Mouse (Mus musculus): Measurements from ENCODE around the gene Mroh2a. TPM values are rescaled to one million over a fixed set of nuclear protein-coding genes. Genes with fewer than 3 reads are reported as not detected.

Mroh2a gene
- polyA plus RNA-seq, 1 experiment from 2014 or later, result 1.7 TPM

DNA sequence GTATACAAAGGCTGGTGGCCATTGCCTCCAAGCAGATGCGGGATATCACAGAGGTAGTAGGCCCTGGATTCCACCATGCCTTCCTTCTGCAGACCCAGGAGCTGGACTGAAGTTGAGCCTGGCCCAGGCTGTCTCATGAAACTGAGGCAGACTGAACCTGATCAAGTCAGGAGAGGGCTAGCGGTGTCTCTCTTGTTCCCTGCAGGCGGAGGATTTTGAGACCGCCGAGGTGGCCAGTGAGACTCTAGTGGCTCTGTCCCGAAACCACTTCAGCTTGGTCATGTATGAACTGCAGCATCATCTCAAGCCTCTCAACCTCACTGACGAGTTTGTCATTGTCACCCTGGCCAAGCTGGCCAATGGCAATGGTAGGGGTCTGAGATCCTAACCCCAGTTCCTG is 3.6 kb downstream of the Mroh2a start:
- H3K36me3 ChIP-seq (ENCODE audit: control insufficient read depth, insufficient read depth, low read length), result no peaks in the 10 kb centered on the region
- H3K4me2 ChIP-seq (replicated peaks; ENCODE audit: low read depth, low read length), result no peak overlapping the region
- H3K4me1 ChIP-seq (replicated peaks; ENCODE audit: control insufficient read depth, insufficient read depth, low read length), result no peaks in the 10 kb centered on the region
- H3K27ac ChIP-seq (ENCODE audit: low read depth, low read length), result no peak overlapping the region
- ATAC-seq (ENCODE audit: low FRiP score), result no peak; the same call in 1 of the 2 replicates
- WGBS, result 75% methylated on average over 7 of the region's 7 CpGs
- H3K27me3 ChIP-seq (ENCODE audit: control insufficient read depth, insufficient read depth, low read length), result no peaks in the 10 kb centered on the region
- H3K9me3 ChIP-seq (ENCODE audit: control insufficient read depth, low read length), result peaks cover 99% of the 10 kb centered on the region
- DNase-seq (ENCODE audit: low spot score), result no peak
- H3K4me3 ChIP-seq (ENCODE audit: low read depth, low read length), result no peak overlapping the region
- no peak overlapping the region for H3K9ac ChIP-seq (ENCODE audit: low read depth, low read length)

DNA sequence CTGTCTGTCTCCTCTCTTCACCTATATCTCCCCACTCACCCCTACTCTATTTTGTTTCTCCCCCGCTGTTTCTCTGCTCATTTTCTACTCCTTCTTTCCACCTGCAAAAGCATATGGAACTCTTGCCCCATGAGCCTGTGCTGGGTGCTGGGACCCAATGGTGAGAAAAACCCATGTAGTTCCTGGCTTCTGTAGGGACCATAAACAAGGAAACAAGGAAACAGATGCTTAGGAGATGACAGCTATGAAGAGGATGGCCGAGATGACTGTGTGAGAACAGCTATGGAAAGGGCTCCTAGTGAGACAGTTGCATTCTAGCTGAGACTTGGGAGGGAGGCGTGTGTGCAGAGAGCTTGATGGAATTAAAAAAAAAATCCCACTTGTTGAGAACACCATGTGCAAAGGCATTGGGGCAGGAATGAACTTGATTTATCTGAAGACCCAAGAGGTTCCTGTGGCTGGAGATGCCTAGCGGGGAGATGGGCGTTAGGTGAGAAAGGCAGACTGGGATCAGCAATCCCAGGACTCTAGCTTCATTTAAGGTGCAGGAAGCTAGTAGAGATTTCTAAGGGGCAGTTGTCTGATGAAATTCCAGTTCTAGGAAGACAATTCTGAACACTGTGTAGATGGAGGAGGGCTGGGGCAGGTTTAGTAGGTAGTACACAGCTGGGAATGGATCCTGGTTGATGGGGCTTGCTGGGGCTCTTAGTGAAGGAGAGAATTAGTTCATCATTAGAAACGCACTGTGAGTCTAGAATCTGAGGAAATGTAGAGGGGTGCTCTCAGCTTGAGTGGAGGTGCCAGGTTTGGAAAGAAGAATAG is 4.4 kb downstream of the Mroh2a start:
- Histone ChIP-seq H3K9me3 (ENCODE audit: control insufficient read depth, low read length) (peaks cover 99% of the 10 kb centered on the region), H3K9ac (ENCODE audit: low read depth, low read length) (no peak overlapping the region), H3K4me1 (replicated peaks; ENCODE audit: control insufficient read depth, insufficient read depth, low read length) (no peaks in the 10 kb centered on the region), H3K27ac (ENCODE audit: low read depth, low read length) (no peak overlapping the region), H3K4me3 (ENCODE audit: low read depth, low read length) (no peak overlapping the region), H3K27me3 (ENCODE audit: control insufficient read depth, insufficient read depth, low read length) (no peaks in the 10 kb centered on the region), H3K36me3 (ENCODE audit: control insufficient read depth, insufficient read depth, low read length) (no peaks in the 10 kb centered on the region), H3K4me2 (replicated peaks; ENCODE audit: low read depth, low read length) (no peak overlapping the region)
- 78% methylated on average over 6 of the region's 6 CpGs for WGBS
- ATAC-seq (ENCODE audit: low FRiP score) (no peak), DNase-seq (ENCODE audit: low spot score) (no peak)

DNA sequence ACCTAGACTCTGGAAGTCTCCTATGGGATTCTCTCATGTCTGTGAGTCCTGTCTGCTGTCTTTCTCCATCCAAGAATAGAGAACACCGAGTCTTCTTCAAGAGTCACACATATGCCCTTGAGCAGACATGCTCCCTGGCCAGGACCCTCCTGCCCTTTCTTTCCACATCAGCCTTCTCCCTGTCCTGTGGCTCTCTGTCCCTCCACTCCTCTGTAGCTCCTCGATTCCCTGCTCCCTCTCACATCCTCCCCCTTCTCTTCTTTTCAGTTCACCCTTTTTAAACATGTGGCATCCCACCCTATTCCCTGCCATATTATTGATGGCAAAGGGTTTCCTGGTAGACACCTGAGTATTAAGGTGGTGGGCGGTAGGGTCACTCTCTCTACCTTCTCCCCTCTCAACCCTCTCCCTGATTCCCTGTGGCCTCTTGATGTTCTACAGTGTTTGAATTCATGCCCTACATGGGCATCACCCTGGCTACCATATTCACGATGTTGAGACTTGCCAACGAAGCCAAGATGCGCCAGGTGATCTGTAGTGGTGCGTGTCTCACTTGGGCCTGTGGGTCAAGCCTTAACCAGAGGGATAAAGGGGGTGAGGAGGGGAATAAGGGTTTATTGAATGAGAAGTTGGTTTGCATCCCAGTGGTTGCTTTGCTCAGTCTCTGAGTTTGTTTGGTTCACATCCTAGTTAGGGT is 5.2 kb downstream of the Mroh2a start:
- 69% methylated on average over 7 of the region's 7 CpGs for WGBS
- H3K27me3 ChIP-seq (ENCODE audit: control insufficient read depth, insufficient read depth, low read length), result no peaks in the 10 kb centered on the region
- H3K4me3 ChIP-seq (ENCODE audit: low read depth, low read length), result no peak overlapping the region
- no peak overlapping the region for H3K9ac ChIP-seq (ENCODE audit: low read depth, low read length)
- no peak overlapping the region for H3K27ac ChIP-seq (ENCODE audit: low read depth, low read length)
- H3K4me1 ChIP-seq (replicated peaks; ENCODE audit: control insufficient read depth, insufficient read depth, low read length), result no peaks in the 10 kb centered on the region
- DNase-seq (ENCODE audit: low spot score), result no peak
- H3K9me3 ChIP-seq (ENCODE audit: control insufficient read depth, low read length), result peaks cover 96% of the 10 kb centered on the region
- no peaks in the 10 kb centered on the region for H3K36me3 ChIP-seq (ENCODE audit: control insufficient read depth, insufficient read depth, low read length)
- H3K4me2 ChIP-seq (replicated peaks; ENCODE audit: low read depth, low read length), result no peak overlapping the region
- no peak for ATAC-seq (ENCODE audit: low FRiP score)

DNA sequence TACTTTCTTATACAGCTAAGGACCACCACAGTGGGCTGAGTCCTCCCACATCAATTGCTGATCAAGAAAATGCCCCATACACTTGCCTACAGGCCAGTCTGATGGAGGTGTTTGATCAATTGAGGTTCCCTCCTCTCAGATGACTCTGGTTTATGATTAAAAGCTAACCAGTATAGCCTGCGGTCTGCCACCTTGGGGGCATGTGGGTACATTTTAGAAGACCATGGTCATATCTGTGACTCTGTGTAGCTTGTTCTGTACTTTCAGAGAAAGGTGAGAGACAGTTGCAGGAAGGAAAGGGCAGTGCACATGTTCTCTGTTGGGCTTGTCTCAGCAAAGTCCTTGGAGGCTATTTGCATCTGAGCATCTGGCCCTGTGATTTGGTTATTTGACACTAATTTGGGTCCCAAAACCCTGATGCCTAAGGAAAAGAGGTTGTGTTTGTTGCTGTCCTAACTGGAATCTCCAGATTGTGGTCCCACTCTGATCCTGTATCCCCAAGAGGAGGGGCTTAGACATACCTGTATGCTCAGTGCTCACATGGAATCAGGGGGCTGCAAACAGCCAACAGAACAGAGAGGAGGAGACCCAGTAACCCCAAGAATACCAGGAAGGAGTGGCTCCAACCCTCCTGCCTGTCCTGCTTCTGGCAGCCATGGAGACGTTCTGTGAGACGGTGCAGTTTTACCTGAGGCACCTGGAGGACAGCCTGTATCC is 6.0 kb downstream of the Mroh2a start:
- H3K36me3 ChIP-seq (ENCODE audit: control insufficient read depth, insufficient read depth, low read length), result no peaks in the 10 kb centered on the region
- no peak overlapping the region for H3K27ac ChIP-seq (ENCODE audit: low read depth, low read length)
- H3K4me1 ChIP-seq (replicated peaks; ENCODE audit: control insufficient read depth, insufficient read depth, low read length), result no peaks in the 10 kb centered on the region
- 56% methylated on average over 3 of the region's 3 CpGs for WGBS
- H3K4me2 ChIP-seq (replicated peaks; ENCODE audit: low read depth, low read length), result no peak overlapping the region
- H3K9me3 ChIP-seq (ENCODE audit: control insufficient read depth, low read length), result peaks cover 95% of the 10 kb centered on the region
- DNase-seq (ENCODE audit: low spot score), result no peak
- ATAC-seq (ENCODE audit: low FRiP score), result no peak
- H3K4me3 ChIP-seq (ENCODE audit: low read depth, low read length), result no peak overlapping the region
- H3K27me3 ChIP-seq (ENCODE audit: control insufficient read depth, insufficient read depth, low read length), result no peaks in the 10 kb centered on the region
- H3K9ac ChIP-seq (ENCODE audit: low read depth, low read length), result no peak overlapping the region

DNA sequence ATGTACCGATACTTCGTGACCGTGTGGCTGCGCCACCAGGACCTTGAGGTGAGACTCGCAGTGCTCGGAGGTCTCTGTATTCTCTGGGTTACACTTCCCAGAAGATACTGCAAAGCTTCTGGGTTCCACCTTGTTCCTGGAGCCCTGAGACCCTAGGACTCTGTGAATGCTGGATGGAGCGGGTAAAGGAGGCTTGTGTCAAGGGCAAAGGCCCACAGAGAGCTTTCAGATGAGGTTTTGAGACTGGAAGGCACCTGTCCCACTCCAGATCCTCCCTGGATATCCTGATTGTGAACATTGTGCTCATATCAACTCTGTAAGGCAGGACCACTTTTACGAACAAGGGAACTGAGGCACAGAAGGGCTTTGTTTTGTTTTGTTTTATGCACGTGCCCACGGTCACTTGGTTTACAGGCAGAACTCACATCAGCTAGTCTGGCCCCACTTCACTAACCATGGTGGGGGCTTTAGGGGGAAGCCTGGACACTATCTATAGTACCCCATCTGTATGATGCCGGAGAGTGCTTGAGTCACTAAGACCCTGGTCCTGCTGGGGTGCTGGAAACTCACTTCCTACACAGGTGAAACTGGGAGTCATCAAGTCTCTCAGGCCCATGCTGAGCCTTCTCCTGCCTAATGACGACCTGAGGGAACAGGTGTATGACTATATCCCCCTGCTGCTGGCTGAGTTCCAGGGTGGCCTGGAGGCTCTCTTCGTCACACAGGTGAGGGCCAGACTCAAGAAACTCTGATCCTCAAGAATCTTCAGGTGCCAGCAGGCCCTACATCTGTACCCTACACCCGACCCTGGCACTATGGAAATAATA is 6.8 kb downstream of the Mroh2a start:
- no peaks in the 10 kb centered on the region for H3K36me3 ChIP-seq (ENCODE audit: control insufficient read depth, insufficient read depth, low read length)
- H3K4me3 ChIP-seq (ENCODE audit: low read depth, low read length), result no peak overlapping the region
- no peaks in the 10 kb centered on the region for H3K4me1 ChIP-seq (replicated peaks; ENCODE audit: control insufficient read depth, insufficient read depth, low read length)
- no peak for DNase-seq (ENCODE audit: low spot score)
- H3K9me3 ChIP-seq (ENCODE audit: control insufficient read depth, low read length), result peaks cover 95% of the 10 kb centered on the region
- ATAC-seq (ENCODE audit: low FRiP score), result no peak
- H3K9ac ChIP-seq (ENCODE audit: low read depth, low read length), result no peak overlapping the region
- no peaks in the 10 kb centered on the region for H3K27me3 ChIP-seq (ENCODE audit: control insufficient read depth, insufficient read depth, low read length)
- no peak overlapping the region for H3K27ac ChIP-seq (ENCODE audit: low read depth, low read length)
- H3K4me2 ChIP-seq (replicated peaks; ENCODE audit: low read depth, low read length), result no peak overlapping the region
- WGBS, result 67% methylated on average over 14 of the region's 14 CpGs

DNA sequence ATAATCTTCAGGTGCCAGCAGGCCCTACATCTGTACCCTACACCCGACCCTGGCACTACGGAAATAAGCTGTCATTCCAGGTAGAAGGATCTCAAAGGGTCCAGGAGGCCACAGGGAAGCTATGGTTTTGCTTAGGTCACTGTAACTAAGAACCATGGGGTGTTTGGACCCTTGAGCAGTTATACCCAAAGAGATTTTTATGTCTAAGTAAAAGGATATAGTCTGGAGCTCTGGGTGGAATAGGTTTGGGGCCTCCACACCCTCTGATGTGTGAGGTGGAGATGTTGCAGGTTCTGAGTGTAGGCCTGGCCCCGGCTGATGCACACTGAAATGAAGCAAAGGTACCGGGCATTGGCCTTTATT is 7.4 kb downstream of the Mroh2a start:
- peaks cover 95% of the 10 kb centered on the region for H3K9me3 ChIP-seq (ENCODE audit: control insufficient read depth, low read length)
- H3K4me1 ChIP-seq (replicated peaks; ENCODE audit: control insufficient read depth, insufficient read depth, low read length), result no peaks in the 10 kb centered on the region
- H3K36me3 ChIP-seq (ENCODE audit: control insufficient read depth, insufficient read depth, low read length), result no peaks in the 10 kb centered on the region
- WGBS, result 66% methylated on average over 4 of the region's 4 CpGs
- H3K4me3 ChIP-seq (ENCODE audit: low read depth, low read length), result no peak overlapping the region
- ATAC-seq (ENCODE audit: low FRiP score) (no peak), DNase-seq (ENCODE audit: low spot score) (no peak)
- no peak overlapping the region for H3K4me2 ChIP-seq (replicated peaks; ENCODE audit: low read depth, low read length)
- no peaks in the 10 kb centered on the region for H3K27me3 ChIP-seq (ENCODE audit: control insufficient read depth, insufficient read depth, low read length)
- H3K9ac ChIP-seq (ENCODE audit: low read depth, low read length), result no peak overlapping the region
- no peak overlapping the region for H3K27ac ChIP-seq (ENCODE audit: low read depth, low read length)

DNA sequence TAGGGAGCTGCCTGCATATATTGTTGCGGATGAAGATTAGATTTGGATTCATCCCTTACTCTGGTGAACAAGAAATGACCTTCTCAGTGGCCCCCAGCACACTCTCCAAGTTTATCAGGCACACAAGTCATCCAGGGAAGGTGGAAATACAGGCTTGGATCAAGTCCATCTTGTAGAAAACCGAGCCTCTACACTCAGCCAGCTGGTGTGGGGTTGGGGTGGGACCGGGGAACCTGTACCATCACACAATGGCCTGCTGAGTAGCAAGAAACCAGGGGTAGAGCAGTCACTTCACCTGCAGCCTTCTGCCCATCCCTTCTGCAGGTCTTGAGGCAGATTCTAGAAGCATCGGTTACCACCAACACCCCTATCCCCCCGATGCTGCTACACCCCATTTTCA is 7.9 kb downstream of the Mroh2a start:
- Histone ChIP-seq H3K4me2 (replicated peaks; ENCODE audit: low read depth, low read length) (no peak overlapping the region), H3K27ac (ENCODE audit: low read depth, low read length) (no peak overlapping the region), H3K9ac (ENCODE audit: low read depth, low read length) (no peak overlapping the region), H3K36me3 (ENCODE audit: control insufficient read depth, insufficient read depth, low read length) (no peaks in the 10 kb centered on the region), H3K27me3 (ENCODE audit: control insufficient read depth, insufficient read depth, low read length) (no peaks in the 10 kb centered on the region), H3K9me3 (ENCODE audit: control insufficient read depth, low read length) (peaks cover 95% of the 10 kb centered on the region), H3K4me1 (replicated peaks; ENCODE audit: control insufficient read depth, insufficient read depth, low read length) (no peaks in the 10 kb centered on the region), H3K4me3 (ENCODE audit: low read depth, low read length) (no peak overlapping the region)
- DNase-seq (ENCODE audit: low spot score) (no peak), ATAC-seq (ENCODE audit: low FRiP score) (no peak)
- WGBS, result 46% methylated on average over 5 of the region's 5 CpGs

DNA sequence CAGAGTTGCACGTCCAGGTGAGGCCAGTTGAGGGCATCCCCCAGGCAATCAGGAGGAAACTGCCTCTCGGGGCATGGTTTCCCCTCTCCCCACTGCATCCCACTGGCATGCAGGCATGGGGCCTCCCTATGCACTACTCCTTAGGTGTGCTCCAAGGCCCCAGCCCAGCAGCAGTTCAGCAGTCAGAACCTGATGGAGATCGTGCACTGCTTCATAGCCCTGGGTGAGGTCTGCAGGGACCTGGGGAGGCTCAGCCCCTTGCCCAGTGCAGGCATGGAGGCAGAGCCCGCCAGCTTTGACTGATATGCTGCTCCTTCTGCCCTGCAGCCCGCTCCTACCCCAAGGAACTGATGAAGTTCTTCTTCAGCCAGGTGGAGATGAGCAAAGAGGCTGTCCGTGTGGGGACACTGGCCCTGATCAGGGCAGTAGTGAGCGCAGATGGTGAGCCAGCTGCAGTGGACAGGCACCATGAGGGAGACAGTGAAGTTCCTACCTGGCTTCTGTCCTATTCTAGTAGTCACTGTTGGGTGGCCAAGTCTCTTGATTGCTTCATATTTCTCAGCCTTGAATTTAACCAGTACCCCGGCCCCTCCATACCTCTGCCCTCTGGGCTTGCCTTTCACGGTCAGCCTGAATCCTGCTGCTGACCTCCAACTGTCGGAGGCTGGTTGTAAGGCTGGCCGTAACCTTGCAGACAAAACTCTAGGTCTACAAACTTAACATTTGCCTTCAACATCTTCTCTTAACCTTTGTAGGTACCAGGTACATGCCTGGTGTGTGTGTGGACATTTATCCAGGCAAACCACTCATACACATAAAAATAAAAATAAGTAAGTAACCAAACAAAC is 8.5 kb downstream of the Mroh2a start:
- H3K9ac ChIP-seq (ENCODE audit: low read depth, low read length), result no peak overlapping the region
- no peak overlapping the region for H3K27ac ChIP-seq (ENCODE audit: low read depth, low read length)
- no peaks in the 10 kb centered on the region for H3K4me1 ChIP-seq (replicated peaks; ENCODE audit: control insufficient read depth, insufficient read depth, low read length)
- ATAC-seq (ENCODE audit: low FRiP score) (no peak), DNase-seq (ENCODE audit: low spot score) (no peak)
- H3K4me3 ChIP-seq (ENCODE audit: low read depth, low read length), result no peak overlapping the region
- no peaks in the 10 kb centered on the region for H3K27me3 ChIP-seq (ENCODE audit: control insufficient read depth, insufficient read depth, low read length)
- H3K36me3 ChIP-seq (ENCODE audit: control insufficient read depth, insufficient read depth, low read length), result no peaks in the 10 kb centered on the region
- H3K9me3 ChIP-seq (ENCODE audit: control insufficient read depth, low read length), result peaks cover 95% of the 10 kb centered on the region
- 65% methylated on average over 11 of the region's 11 CpGs for WGBS
- no peak overlapping the region for H3K4me2 ChIP-seq (replicated peaks; ENCODE audit: low read depth, low read length)

All from hindbrain, embryonic 11.5 days (tissue).